Mouse (Mus musculus): Measurements from ENCODE around the gene Efna2.

- TF ChIP-seq POLR2A (IDR thresholded peaks at IDR 0.05; ENCODE audit: extremely low read depth, insufficient read depth, low read length) (peak; percentile 44; the same call in 1 of the 2 replicates), CTCF (IDR thresholded peaks at IDR 0.05; ENCODE audit: extremely low read depth, insufficient read depth, low read length) (no peak)
Measured at GRCm38 (mm10) chr10:80138553-80139438, 40.5 kb upstream of the Efna2 start, which contains the start of gene Atp5d.
